Mouse (Mus musculus) stomach, postnatal 0 days (tissue): ENCODE measurements around the gene Borcs5. TPM values are rescaled to one million over a fixed set of nuclear protein-coding genes. Genes with fewer than 3 reads are reported as not detected.
A peak's percentile ranks its signal among the peaks of the same experiment; 100 is the strongest.

Source experiments
- ATAC-seq: fragments of 200-750 bp; cut with Nextera tagmentation; 2 replicates; pipeline ENCODE4 v1.8.0; 2017; ENCODE audit not compliant: low FRiP score, low TSS enrichment
- DNase-seq: peaks from one replicate; pipeline ENCODE4 v3.0.0-alpha.2; 2016; ENCODE audit warnings: low spot score
- H3K27ac ChIP-seq: fragments of 300-500 bp; sonication (generic); replicated peaks from 2 replicates; pipeline ENCODE4 v1.5.1; 2014; ENCODE audit warnings: mild to moderate bottlenecking, control low read depth
- H3K27me3 ChIP-seq: fragments of 300-500 bp; sonication (generic); 2 replicates; pipeline ENCODE4 v1.6.1; 2014; ENCODE audit warnings: low read length; ENCODE audit not compliant: control insufficient read depth, insufficient read depth
- H3K36me3 ChIP-seq: fragments of 300-500 bp; sonication (generic); 2 replicates; pipeline ENCODE4 v1.6.1; 2014; ENCODE audit warnings: low read length, mixed read lengths; ENCODE audit not compliant: control insufficient read depth, insufficient read depth
- H3K4me1 ChIP-seq: fragments of 300-500 bp; sonication (generic); replicated peaks from 2 replicates; pipeline ENCODE4 v1.6.1; 2014; ENCODE audit warnings: antibody characterized with exemption; ENCODE audit not compliant: control insufficient read depth, insufficient read depth
- H3K4me2 ChIP-seq: fragments of 300-500 bp; sonication (generic); replicated peaks from 2 replicates; pipeline ENCODE4 v1.6.1; 2014; ENCODE audit warnings: low read depth, mild to moderate bottlenecking, control low read depth, moderate library complexity
- H3K4me3 ChIP-seq: fragments of 300-500 bp; sonication (generic); 2 replicates; pipeline ENCODE4 v1.5.1; 2014; ENCODE audit warnings: low read depth, low read length, control low read depth
- H3K9ac ChIP-seq: fragments of 300-500 bp; sonication (generic); 2 replicates; pipeline ENCODE4 v1.6.1; 2014; ENCODE audit warnings: mild to moderate bottlenecking, low read length, control low read depth, mixed read lengths
- H3K9me3 ChIP-seq: fragments of 300-500 bp; sonication (generic); 2 replicates; pipeline ENCODE4 v1.6.1; 2016; ENCODE audit warnings: low read length; ENCODE audit not compliant: control insufficient read depth
- CTCF ChIP-seq: IDR thresholded peaks from 2 replicates; pipeline ENCODE4 v1.5.1; 2016; ENCODE audit warnings: antibody characterized with exemption, low read depth, mild to moderate bottlenecking, moderate library complexity
- EP300 ChIP-seq: optimal IDR thresholded peaks from 2 replicates; pipeline ENCODE3; 2016; ENCODE audit warnings: antibody characterized with exemption
- WGBS: fragments of 180-500 bp; shearing (Covaris S2); extraction: QIAGEN DNeasy Blood & Tissue Kit; methylation state at CpG from one replicate; pipeline ENCODE4 v1.1.7; 2014; 5-methylcytosine and 5-hydroxymethylcytosine counted together
- polyA plus RNA-seq: library from polyadenylated mRNA; unstranded; fragments of >200 nt; fragmentation: Nextera tagmentation; extraction: Ambion mirVana; gene quantifications from 2 replicates; pipeline ENCODE4 v1.2.1, GENCODE M21; 2015

The Borcs5 gene
- 17.7 and 20.7 TPM in 2 replicates for polyA plus RNA-seq

DNA sequence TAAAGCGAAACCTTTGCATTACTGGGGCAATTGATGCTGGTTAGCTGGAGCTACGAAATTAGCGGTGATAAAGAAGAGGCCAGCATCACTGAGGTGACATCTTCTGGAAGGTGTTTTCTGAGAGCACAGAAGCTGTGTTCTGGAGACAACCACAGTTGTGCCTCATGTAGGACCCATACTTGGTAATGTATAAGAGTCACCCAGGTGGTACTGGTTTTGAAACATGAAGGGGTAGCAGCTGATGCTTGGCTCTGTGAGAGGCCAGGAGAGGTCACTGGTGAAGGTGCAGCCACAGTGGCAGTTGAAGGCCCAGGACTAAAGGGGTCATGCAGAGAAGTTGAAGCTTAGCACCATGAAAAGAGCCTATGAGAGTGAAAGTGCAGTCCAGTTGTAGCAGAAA lies at the start of gene Borcs5:
TSS of gene Borcs5 (plus strand) at position 301 of the 400 bp plus-strand sequence.
- Histone ChIP-seq H3K4me3 (no peak within 1 kb of the TSS), H3K9ac (no peak within 1 kb of the TSS), H3K9me3 (no peaks in the 10 kb centered on the region), H3K27me3 (no peaks in the 10 kb centered on the region), H3K4me2 (no peak within 1 kb of the TSS), H3K27ac (no peak within 1 kb of the TSS), H3K4me1 (no peaks in the 10 kb centered on the region), H3K36me3 (no peaks in the 10 kb centered on the region)
- ATAC-seq = no peak
- no peak for DNase-seq
- TF ChIP-seq EP300 (no peak), CTCF (no peak)
- 88% methylated on average over 3 of the region's 3 CpGs for WGBS

- H3K27me3 ChIP-seq = no peaks in the 10 kb centered on the region
- ATAC-seq (no peak), DNase-seq (no peak)
- H3K4me1 ChIP-seq = no peaks in the 10 kb centered on the region
- 79% methylated on average over 2 of the region's 2 CpGs for WGBS
- H3K36me3 ChIP-seq = no peaks in the 10 kb centered on the region
- H3K4me3 ChIP-seq = no peak overlapping the region
- H3K9me3 ChIP-seq = no peaks in the 10 kb centered on the region
- TF ChIP-seq EP300 (no peak), CTCF (no peak)
- no peak overlapping the region for H3K4me2 ChIP-seq
- H3K9ac ChIP-seq = no peak overlapping the region
- H3K27ac ChIP-seq = no peak overlapping the region
Measured at GRCm38 (mm10) chr6:134591614-134592013, 47.7 kb upstream of the Borcs5 start.

GRCm38 (mm10) chr6:134594569-134595442 lies 44.5 kb upstream of the Borcs5 start:
- Histone ChIP-seq H3K27ac (no peak overlapping the region), H3K9me3 (no peaks in the 10 kb centered on the region), H3K4me3 (no peak overlapping the region), H3K4me2 (no peak overlapping the region), H3K27me3 (no peaks in the 10 kb centered on the region), H3K36me3 (no peaks in the 10 kb centered on the region), H3K4me1 (no peaks in the 10 kb centered on the region), H3K9ac (no peak overlapping the region)
- TF ChIP-seq EP300 = no peak
- TF ChIP-seq CTCF = no peak
- peak; percentile 51; the same call in 1 of the 2 replicates for ATAC-seq
- DNase-seq = no peak
- 71% methylated on average over 20 of the region's 21 CpGs for WGBS

GRCm38 (mm10) chr6:134597651-134598229 lies 41.6 kb upstream of the Borcs5 start:
- H3K9me3 ChIP-seq = no peaks in the 10 kb centered on the region
- ATAC-seq (peak; percentile 45; the same call in 1 of the 2 replicates), DNase-seq (no peak)
- H3K4me2 ChIP-seq = no peak overlapping the region
- no peaks in the 10 kb centered on the region for H3K4me1 ChIP-seq
- H3K27me3 ChIP-seq = no peaks in the 10 kb centered on the region
- H3K9ac ChIP-seq = no peak overlapping the region
- H3K4me3 ChIP-seq = no peak overlapping the region
- no peak for TF ChIP-seq CTCF
- no peak for TF ChIP-seq EP300
- H3K36me3 ChIP-seq = no peaks in the 10 kb centered on the region
- H3K27ac ChIP-seq = no peak overlapping the region
- 59% methylated on average over 6 of the region's 6 CpGs for WGBS

- H3K4me1 ChIP-seq = no peaks in the 10 kb centered on the region
- no peaks in the 10 kb centered on the region for H3K27me3 ChIP-seq
- H3K4me3 ChIP-seq = no peak overlapping the region
- H3K9me3 ChIP-seq = no peaks in the 10 kb centered on the region
- DNase-seq (no peak), ATAC-seq (no peak)
- no peak for TF ChIP-seq EP300
- no peak for TF ChIP-seq CTCF
- H3K9ac ChIP-seq = no peak overlapping the region
- H3K27ac ChIP-seq = no peak overlapping the region
- no peaks in the 10 kb centered on the region for H3K36me3 ChIP-seq
- WGBS = 50% methylated on average over 1 of the region's 1 CpGs
- H3K4me2 ChIP-seq = no peak overlapping the region
Measured at GRCm38 (mm10) chr6:134599239-134599638, 40.1 kb upstream of the Borcs5 start.

DNA sequence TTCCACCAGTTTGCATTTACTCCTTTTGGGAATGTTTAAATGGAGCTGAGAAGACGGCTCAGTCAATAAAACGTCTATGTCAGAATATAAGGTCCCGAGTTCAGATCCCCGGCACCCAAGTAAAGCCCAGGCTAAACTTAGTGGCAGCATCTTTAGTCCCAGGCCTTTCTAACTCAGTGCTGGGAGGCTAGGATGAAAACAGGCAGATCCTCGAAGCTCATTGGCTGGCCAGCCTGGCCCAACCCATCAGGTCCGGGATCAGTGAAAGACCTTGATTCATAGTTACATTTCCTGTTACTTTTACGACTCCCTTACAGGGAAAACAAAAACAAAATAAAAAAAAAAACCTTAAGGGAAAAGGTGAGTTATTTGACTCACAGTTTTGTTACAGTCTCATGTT lies 38.2 kb upstream of the Borcs5 start:
- Histone ChIP-seq H3K4me3 (no peak overlapping the region), H3K9me3 (no peaks in the 10 kb centered on the region), H3K4me1 (no peaks in the 10 kb centered on the region), H3K27ac (no peak overlapping the region), H3K27me3 (no peaks in the 10 kb centered on the region), H3K9ac (no peak overlapping the region), H3K4me2 (no peak overlapping the region), H3K36me3 (no peaks in the 10 kb centered on the region)
- ATAC-seq = no peak
- no peak for TF ChIP-seq CTCF
- no peak for TF ChIP-seq EP300
- 62% methylated on average over 7 of the region's 7 CpGs for WGBS
- DNase-seq = no peak
